Mouse (Mus musculus): ENCODE measurements around the gene Olfr514. TPM values are rescaled to one million over a fixed set of nuclear protein-coding genes. Genes with fewer than 3 reads are reported as not detected.

The Olfr514 gene
- polyA plus RNA-seq (2012) = not detected in 2 replicates

GRCm38 (mm10) chr7:108825897-108826296 lies at the start of gene Olfr514:
Gene Olfr514, minus strand, starts transcription at chr7:108825997.

GRCm38 (mm10) chr7:108872279-108872678 lies 46.5 kb upstream of the Olfr514 start, which contains the start of gene Olfr517:
Gene Olfr517, minus strand, starts transcription at chr7:108872379.

GRCm38 (mm10) chr7:108850429-108850828 lies 24.6 kb upstream of the Olfr514 start, which contains the start of gene Olfr516:
Gene Olfr516, minus strand, starts transcription at chr7:108850529.

Other genes with a start within 250 kb of the Olfr514 start
- not detected in 2 replicates for gene Olfr506, start 215.2 kb downstream of the Olfr514 start, polyA plus RNA-seq (2012)
- gene Olfr507, start 204.2 kb downstream of the Olfr514 start, polyA plus RNA-seq (2012) = not detected in 2 replicates
- gene Olfr508, start 196.0 kb downstream of the Olfr514 start, polyA plus RNA-seq (2012) = not detected in 2 replicates
- 0.02 TPM in 1 of 2 replicates, not detected in the other for gene Olfr509, start 174.1 kb downstream of the Olfr514 start, polyA plus RNA-seq (2012)
- gene Olfr510, start 159.6 kb downstream of the Olfr514 start, polyA plus RNA-seq (2012) = not detected in 2 replicates
- gene Olfr512, start 112.7 kb downstream of the Olfr514 start, polyA plus RNA-seq (2012) = not detected in 2 replicates
- gene Olfr513, start 75.0 kb downstream of the Olfr514 start, polyA plus RNA-seq (2012) = not detected in 2 replicates
- not detected in 2 replicates for gene Olfr516, start 24.5 kb upstream of the Olfr514 start, polyA plus RNA-seq (2012)
- not detected in 2 replicates for gene Olfr517, start 46.4 kb upstream of the Olfr514 start, polyA plus RNA-seq (2012)
- not detected in 2 replicates for gene Olfr518, start 59.0 kb upstream of the Olfr514 start, polyA plus RNA-seq (2012)
- gene Olfr519, start 68.4 kb upstream of the Olfr514 start, polyA plus RNA-seq (2012) = not detected in 2 replicates
- 0.13 and 0.15 TPM in 2 replicates for gene Nlrp10, start 104.2 kb upstream of the Olfr514 start, polyA plus RNA-seq (2012)
- 565 and 621 TPM in 2 replicates for gene Eif3f, start 108.4 kb upstream of the Olfr514 start, polyA plus RNA-seq (2012)
- 0.01 TPM in 1 of 2 replicates, not detected in the other for gene Tub, start 124.3 kb upstream of the Olfr514 start, polyA plus RNA-seq (2012)